Mouse (Mus musculus) brain, embryonic 14.5 days (tissue): ENCODE results near the gene Pacsin2. TPM values are rescaled to one million over a fixed set of nuclear protein-coding genes. Genes with fewer than 3 reads are reported as not detected.

ENCODE experiments used
- DNase-seq: peaks from one replicate; pipeline ENCODE4 v3.0.0-alpha.2; 2011; ENCODE audit warnings: low read depth
- CTCF ChIP-seq: fragments of 200-500 bp; IDR thresholded peaks from 2 replicates; pipeline ENCODE4 v1.5.1; 2012; ENCODE audit warnings: inconsistent platforms, mild to moderate bottlenecking, moderate library complexity, borderline replicate concordance; ENCODE audit not compliant: insufficient read depth, insufficient read length; ENCODE audit errors: extremely low read depth
- POLR2A ChIP-seq: fragments of 200-500 bp; IDR thresholded peaks from 2 replicates; pipeline ENCODE4 v1.6.1; 2012; ENCODE audit warnings: mild to moderate bottlenecking, inconsistent platforms, borderline replicate concordance; ENCODE audit not compliant: poor library complexity, insufficient read depth, insufficient read length, severe bottlenecking; ENCODE audit errors: extremely low read depth
- polyA plus RNA-seq: library from polyadenylated mRNA; depleted of rRNA; stranded (reverse); fragments of >200 nt; gene quantifications from 2 replicates; pipeline ENCODE4 v1.2.3, GENCODE M21; 2012

The Pacsin2 gene
- polyA plus RNA-seq, 1 experiment: 31.4 TPM

GRCm38 (mm10) chr15:83430986-83431763 lies 33.2 kb downstream of the Pacsin2 start:
- no peak for DNase-seq
- TF ChIP-seq CTCF (no peak), POLR2A (no peak)

- TF ChIP-seq CTCF: no peak
- TF ChIP-seq POLR2A: no peak
Measured at GRCm38 (mm10) chr15:83430419-83430818, 34.0 kb downstream of the Pacsin2 start.

GRCm38 (mm10) chr15:83428586-83428985 lies 35.8 kb downstream of the Pacsin2 start:
- TF ChIP-seq POLR2A (no peak), CTCF (no peak)
- no peak for DNase-seq

More at GRCm38 (mm10) chr15:83430419-83430818, 34.0 kb downstream of the Pacsin2 start:
- no peak for DNase-seq

DNA sequence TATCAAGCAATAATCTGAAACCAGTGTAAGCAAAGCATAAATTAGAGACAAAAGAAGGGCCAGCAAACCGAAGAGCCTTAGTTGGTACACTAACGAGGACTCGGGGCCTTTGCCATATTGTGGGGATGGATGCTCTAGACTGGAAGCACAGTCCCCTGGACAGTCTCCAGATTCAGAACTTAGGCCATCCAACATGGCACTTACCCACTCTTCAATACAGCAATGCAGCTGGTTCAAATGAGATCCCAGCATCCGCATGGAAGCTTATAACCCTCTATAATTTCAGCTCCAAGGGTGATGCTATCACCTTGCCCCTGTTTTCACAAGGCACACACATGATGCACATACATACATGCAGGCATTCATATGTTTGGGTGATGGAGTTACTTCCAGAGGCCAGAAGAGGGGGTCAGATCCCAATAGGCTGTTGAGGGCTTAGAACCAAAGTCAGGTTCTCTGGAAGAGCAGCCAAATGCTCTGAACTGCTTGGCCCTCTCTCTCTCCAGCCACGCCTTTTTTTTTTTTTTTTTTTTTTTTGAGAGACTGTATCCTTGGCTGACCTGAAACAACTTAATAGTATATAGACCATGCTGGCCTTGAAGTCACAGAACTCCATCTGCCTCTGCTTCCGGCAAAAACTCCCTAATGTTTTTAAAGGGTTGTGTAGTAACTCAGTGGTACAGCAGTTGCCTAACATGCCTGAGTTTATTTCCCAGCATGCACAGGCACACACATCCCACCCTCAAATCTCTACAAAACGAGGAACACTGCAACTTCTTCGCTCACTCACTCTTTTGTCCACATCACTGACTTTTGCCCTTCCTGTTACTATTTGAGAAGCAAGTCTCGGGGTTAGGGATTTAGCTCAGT lies 36.9 kb downstream of the Pacsin2 start:
- TF ChIP-seq CTCF (no peak), POLR2A (no peak)
- DNase-seq: no peak

DNA sequence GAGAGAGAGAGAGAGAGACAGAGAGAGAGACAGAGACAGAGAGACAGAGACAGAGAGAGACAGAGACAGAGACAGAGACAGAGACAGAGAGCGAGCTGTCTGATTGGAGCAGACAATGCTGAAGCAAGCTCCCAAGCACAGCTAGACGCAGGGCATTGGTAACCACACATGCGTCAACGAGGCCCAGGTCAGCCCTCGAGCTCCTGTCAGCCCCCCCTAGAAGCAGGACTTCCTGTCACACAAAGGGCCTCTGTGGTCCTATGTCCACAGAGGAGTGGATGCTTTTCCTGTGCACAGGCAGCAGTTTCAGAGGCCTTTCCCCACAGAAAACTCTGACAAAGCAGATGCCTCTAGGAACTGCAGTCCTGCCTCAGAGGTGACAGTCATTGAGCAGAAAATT lies 38.6 kb downstream of the Pacsin2 start:
- DNase-seq: peak; percentile 17
- TF ChIP-seq POLR2A: no peak
- no peak for TF ChIP-seq CTCF

DNA sequence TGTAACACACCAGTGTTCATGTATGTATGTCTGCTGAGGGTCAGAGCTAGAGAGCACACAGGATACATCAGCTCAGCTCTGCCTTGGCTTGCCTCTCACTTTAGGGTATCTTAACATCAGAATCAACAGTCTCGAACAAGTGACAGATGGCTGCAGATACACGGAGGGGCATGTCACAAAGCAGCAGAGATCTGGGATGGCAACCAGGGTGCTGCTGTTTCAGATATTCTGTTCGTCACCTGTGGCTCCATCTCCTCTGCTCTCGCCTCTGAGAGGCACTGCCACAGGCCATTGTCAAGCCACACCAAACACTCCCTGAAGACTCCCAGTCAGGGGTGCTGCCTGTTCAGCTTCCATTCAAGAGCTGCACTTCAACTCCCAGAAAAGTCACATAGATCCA lies 39.1 kb downstream of the Pacsin2 start:
- TF ChIP-seq CTCF: no peak
- TF ChIP-seq POLR2A: no peak
- DNase-seq: no peak

- no peak for DNase-seq
- TF ChIP-seq CTCF: no peak
- TF ChIP-seq POLR2A: no peak
Measured at GRCm38 (mm10) chr15:83423589-83424384, 40.6 kb downstream of the Pacsin2 start.

DNA sequence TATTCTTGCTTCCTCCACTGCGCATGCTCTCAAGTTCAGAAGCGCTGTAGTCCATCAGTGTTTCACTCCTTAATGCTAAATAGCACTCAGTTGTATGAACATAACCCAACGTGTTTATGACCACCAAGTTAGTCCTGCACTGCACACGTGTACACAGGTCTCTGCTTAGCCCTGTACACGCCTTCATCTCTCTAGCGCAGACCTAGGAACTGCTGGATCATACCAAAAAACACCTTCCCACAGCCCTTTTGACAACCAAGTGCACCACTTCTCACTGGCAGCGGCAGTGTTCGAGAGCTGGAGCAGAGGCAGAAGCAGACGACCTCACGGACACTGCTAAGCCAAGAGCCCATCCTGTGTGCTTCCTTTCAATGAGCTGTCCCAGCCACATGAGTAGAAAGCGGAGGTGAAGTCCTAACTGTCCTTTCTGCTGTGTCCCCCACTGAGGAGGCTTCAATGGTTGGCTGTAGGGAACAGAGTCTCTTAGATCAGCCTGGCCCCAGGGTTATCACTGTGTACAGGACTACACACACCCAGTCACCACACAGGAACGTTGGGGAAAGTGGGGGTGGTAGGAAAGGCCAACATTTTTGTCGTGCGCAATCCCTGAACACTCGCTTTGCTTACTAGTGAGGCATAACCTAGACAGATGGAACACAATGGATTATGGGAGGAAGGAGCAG lies 42.0 kb downstream of the Pacsin2 start:
- no peak for TF ChIP-seq CTCF
- TF ChIP-seq POLR2A: no peak
- DNase-seq: no peak

DNA sequence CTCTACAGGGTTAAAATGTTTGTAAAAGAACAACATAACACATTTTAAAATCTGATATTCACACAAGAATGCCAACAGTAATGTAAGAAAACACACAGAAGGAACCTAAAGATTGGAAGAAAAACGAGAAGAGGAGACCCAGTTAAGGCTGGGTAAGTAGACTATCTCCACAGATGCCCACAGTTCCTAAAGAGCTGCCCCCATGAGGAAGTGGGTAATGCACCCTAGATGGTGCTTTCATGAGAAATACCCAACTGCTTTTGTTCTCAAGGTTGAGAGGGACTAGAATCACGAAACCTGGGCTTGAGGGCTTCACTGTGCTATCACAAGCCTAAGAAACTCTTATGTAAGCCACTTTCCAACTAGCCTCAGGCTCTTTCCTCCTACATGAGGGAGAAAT lies 44.8 kb downstream of the Pacsin2 start:
- TF ChIP-seq POLR2A: no peak
- no peak for TF ChIP-seq CTCF
- DNase-seq: no peak

- DNase-seq: peak; percentile 50
Measured at GRCm38 (mm10) chr15:83418685-83419084, 45.7 kb downstream of the Pacsin2 start.

More at GRCm38 (mm10) chr15:83418685-83419084, 45.7 kb downstream of the Pacsin2 start:
- TF ChIP-seq POLR2A (no peak), CTCF (no peak)
